Mouse (Mus musculus) stomach, embryonic 14.5 days (tissue): ENCODE results near the gene Pabpn1. TPM values are rescaled to one million over a fixed set of nuclear protein-coding genes. Genes with fewer than 3 reads are reported as not detected.

Source experiments
- ATAC-seq: fragments of 200-750 bp; cut with Nextera tagmentation; 2 replicates; pipeline ENCODE4 v1.8.0; 2017; ENCODE audit warnings: low read depth, moderate TSS enrichment; ENCODE audit not compliant: insufficient number of reproducible peaks, insufficient read depth, low FRiP score
- H3K27ac ChIP-seq: fragments of 300-500 bp; sonication (generic); 2 replicates; pipeline ENCODE4 v1.5.1; 2014; ENCODE audit warnings: mild to moderate bottlenecking, low read length, moderate library complexity, mixed read lengths
- H3K27me3 ChIP-seq: fragments of 300-500 bp; sonication (generic); 2 replicates; pipeline ENCODE4 v1.6.1; 2014; ENCODE audit warnings: low read length, control low read depth, mixed read lengths; ENCODE audit not compliant: control insufficient read depth, insufficient read depth
- H3K36me3 ChIP-seq: fragments of 300-500 bp; sonication (generic); 2 replicates; pipeline ENCODE4 v1.6.1; 2014; ENCODE audit warnings: mild to moderate bottlenecking, control low read depth, low read length, moderate library complexity, mixed read lengths; ENCODE audit not compliant: control insufficient read depth, insufficient read depth
- H3K4me1 ChIP-seq: fragments of 300-500 bp; sonication (generic); 2 replicates; pipeline ENCODE4 v1.6.1; 2014; ENCODE audit warnings: low read length, control low read depth, mixed read lengths; ENCODE audit not compliant: control insufficient read depth, insufficient read depth
- H3K4me2 ChIP-seq: fragments of 300-500 bp; sonication (generic); replicated peaks from 2 replicates; pipeline ENCODE4 v1.6.1; 2014; ENCODE audit warnings: low read depth, low read length, control low read depth
- H3K4me3 ChIP-seq: fragments of 300-500 bp; sonication (generic); 2 replicates; pipeline ENCODE4 v1.5.1; 2014; ENCODE audit warnings: low read depth, low read length, control low read depth
- H3K9ac ChIP-seq: fragments of 300-500 bp; sonication (generic); replicated peaks from 2 replicates; pipeline ENCODE4 v1.6.1; 2014; ENCODE audit warnings: low read depth, mild to moderate bottlenecking, control low read depth, low read length, moderate library complexity, mixed read lengths
- H3K9me3 ChIP-seq: fragments of 300-500 bp; sonication (generic); 2 replicates; pipeline ENCODE4 v1.6.1; 2016; ENCODE audit warnings: low read depth, low read length, control low read depth; ENCODE audit not compliant: control insufficient read depth
- WGBS: fragments of 180-500 bp; shearing (Covaris S2); extraction: QIAGEN DNeasy Blood & Tissue Kit; methylation state at CpG from one replicate; pipeline ENCODE4 v1.1.7; 2014; 5-methylcytosine and 5-hydroxymethylcytosine counted together
- polyA plus RNA-seq: library from polyadenylated mRNA; unstranded; fragments of >200 nt; fragmentation: Nextera tagmentation; extraction: Ambion mirVana; gene quantifications from 2 replicates; pipeline ENCODE4 v1.2.1, GENCODE M21; 2014

The Pabpn1 gene
- polyA plus RNA-seq, 1 experiment from 2014 or later: 136 TPM

- WGBS: 65% methylated on average over 5 of the region's 5 CpGs
- H3K4me1 ChIP-seq: no peaks in the 10 kb centered on the region; the same call in 1 of the 2 replicates
- H3K27me3 ChIP-seq: no peaks in the 10 kb centered on the region
- no peaks in the 10 kb centered on the region for H3K9me3 ChIP-seq
- no peak overlapping the region for H3K9ac ChIP-seq
- no peak overlapping the region for H3K4me3 ChIP-seq
- H3K36me3 ChIP-seq: no peaks in the 10 kb centered on the region
- no peak overlapping the region for H3K27ac ChIP-seq
- no peak for ATAC-seq
- no peak overlapping the region for H3K4me2 ChIP-seq
Observed at GRCm38 (mm10) chr14:54865626-54866025, 26.7 kb upstream of the Pabpn1 start.

GRCm38 (mm10) chr14:54866268-54866667 is 26.0 kb upstream of the Pabpn1 start:
- H3K27ac ChIP-seq: no peak overlapping the region
- H3K27me3 ChIP-seq: no peaks in the 10 kb centered on the region
- H3K9me3 ChIP-seq: no peaks in the 10 kb centered on the region
- no peak for ATAC-seq
- H3K36me3 ChIP-seq: no peaks in the 10 kb centered on the region
- WGBS: 50% methylated on average over 3 of the region's 3 CpGs
- no peaks in the 10 kb centered on the region; the same call in 1 of the 2 replicates for H3K4me1 ChIP-seq
- H3K4me2 ChIP-seq: no peak overlapping the region
- no peak overlapping the region for H3K4me3 ChIP-seq
- H3K9ac ChIP-seq: no peak overlapping the region

GRCm38 (mm10) chr14:54866936-54867335 is 25.4 kb upstream of the Pabpn1 start:
- Histone ChIP-seq H3K9me3 (no peaks in the 10 kb centered on the region), H3K4me3 (no peak overlapping the region), H3K27ac (no peak overlapping the region), H3K27me3 (no peaks in the 10 kb centered on the region), H3K36me3 (no peaks in the 10 kb centered on the region), H3K4me2 (no peak overlapping the region), H3K9ac (no peak overlapping the region), H3K4me1 (no peaks in the 10 kb centered on the region; the same call in 1 of the 2 replicates)
- no peak for ATAC-seq
- WGBS: 61% methylated on average over 5 of the region's 5 CpGs

GRCm38 (mm10) chr14:54868026-54868425 is 24.3 kb upstream of the Pabpn1 start:
- Histone ChIP-seq H3K4me1 (no peaks in the 10 kb centered on the region; the same call in 1 of the 2 replicates), H3K4me3 (no peak overlapping the region), H3K4me2 (no peak overlapping the region), H3K9me3 (no peaks in the 10 kb centered on the region), H3K36me3 (no peaks in the 10 kb centered on the region), H3K9ac (no peak overlapping the region), H3K27ac (no peak overlapping the region), H3K27me3 (no peaks in the 10 kb centered on the region)
- ATAC-seq: no peak
- 87% methylated on average over 4 of the region's 4 CpGs for WGBS

DNA sequence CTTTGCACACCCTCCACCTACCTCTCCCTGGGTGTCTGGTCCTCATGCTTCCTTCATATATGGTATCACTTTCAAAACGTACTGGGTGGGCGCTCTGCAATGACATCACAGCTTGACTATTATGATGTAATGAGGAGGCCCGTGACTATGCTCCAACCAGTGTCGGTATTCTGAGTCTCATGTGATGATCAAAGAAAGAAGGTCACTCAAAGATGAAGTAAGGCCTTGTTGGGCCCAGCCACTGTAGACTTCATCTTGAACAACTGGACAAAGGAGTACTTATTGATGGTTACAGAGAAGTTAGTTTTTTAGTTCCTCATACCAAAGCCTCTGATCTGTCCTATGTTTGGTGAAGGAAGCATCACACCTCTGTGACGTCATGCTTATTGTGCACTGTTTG is 21.4 kb upstream of the Pabpn1 start, which contains the start of gene Homez:
Homez (minus strand) TSS at position 101 of the 400 bp plus-strand sequence.
- no peak within 1 kb of the TSS for H3K4me2 ChIP-seq
- 82% methylated on average over 5 of the region's 5 CpGs for WGBS
- H3K27me3 ChIP-seq: no peaks in the 10 kb centered on the region
- no peaks in the 10 kb centered on the region for H3K4me1 ChIP-seq
- H3K9me3 ChIP-seq: no peaks in the 10 kb centered on the region
- no peaks in the 10 kb centered on the region; the same call in 1 of the 2 replicates for H3K36me3 ChIP-seq
- no peak within 1 kb of the TSS for H3K27ac ChIP-seq
- H3K4me3 ChIP-seq: no peak within 1 kb of the TSS
- no peak within 1 kb of the TSS for H3K9ac ChIP-seq
- no peak for ATAC-seq

GRCm38 (mm10) chr14:54874165-54874564 is 18.1 kb upstream of the Pabpn1 start:
- no peaks in the 10 kb centered on the region for H3K27me3 ChIP-seq
- WGBS: 88% methylated on average over 3 of the region's 3 CpGs
- H3K9ac ChIP-seq: no peak overlapping the region
- ATAC-seq: no peak
- H3K4me3 ChIP-seq: no peak overlapping the region
- no peak overlapping the region for H3K27ac ChIP-seq
- no peaks in the 10 kb centered on the region; the same call in 1 of the 2 replicates for H3K36me3 ChIP-seq
- peaks cover 5% of the 10 kb centered on the region; the same call in 1 of the 2 replicates for H3K4me1 ChIP-seq
- H3K4me2 ChIP-seq: no peak overlapping the region
- no peaks in the 10 kb centered on the region for H3K9me3 ChIP-seq

DNA sequence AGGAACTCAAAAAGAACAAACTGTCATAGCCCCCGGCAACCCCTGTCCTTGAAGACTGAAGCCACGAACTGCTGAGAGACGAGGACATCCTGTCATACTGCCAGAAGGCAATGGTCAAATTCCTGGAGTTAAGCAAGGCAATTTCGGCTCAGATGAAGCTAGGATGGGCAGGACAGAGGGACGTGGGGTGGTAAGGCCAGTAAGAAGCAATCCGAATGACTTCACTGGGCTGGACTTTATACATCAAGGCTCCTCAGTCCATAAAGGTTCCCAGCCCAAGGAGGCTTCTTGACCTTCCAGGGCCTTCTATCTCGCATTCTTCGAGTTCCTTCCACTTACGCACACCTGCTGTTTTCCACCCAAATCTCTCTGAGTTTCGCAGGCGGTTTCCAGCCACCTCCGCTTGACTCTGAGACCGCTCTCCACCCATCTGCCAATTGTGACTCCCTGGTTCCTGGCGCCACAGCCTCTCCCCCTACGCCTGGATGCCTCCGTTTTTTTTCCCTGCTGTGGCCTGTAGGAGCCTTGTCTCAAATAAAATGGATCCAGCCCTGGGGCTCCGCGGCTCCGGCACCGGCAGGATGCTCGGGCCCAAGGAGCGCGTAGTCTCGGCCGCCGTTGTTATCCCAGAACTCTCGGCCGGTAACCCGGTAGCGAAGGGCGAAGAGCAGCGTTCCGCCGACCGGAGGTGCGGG is 16.3 kb upstream of the Pabpn1 start:
- Histone ChIP-seq H3K4me3 (peak overlapping the region; percentile 71), H3K4me2 (peak overlapping the region; percentile 96), H3K9me3 (no peaks in the 10 kb centered on the region), H3K4me1 (peaks cover 5% of the 10 kb centered on the region; the same call in 1 of the 2 replicates), H3K9ac (peak overlapping the region; percentile 57), H3K27ac (peak overlapping the region; percentile 80; the same call in 1 of the 2 replicates), H3K36me3 (no peaks in the 10 kb centered on the region; the same call in 1 of the 2 replicates), H3K27me3 (no peaks in the 10 kb centered on the region)
- peak; percentile 34; the same call in 1 of the 2 replicates for ATAC-seq
- WGBS: 3% methylated on average over 36 of the region's 36 CpGs

DNA sequence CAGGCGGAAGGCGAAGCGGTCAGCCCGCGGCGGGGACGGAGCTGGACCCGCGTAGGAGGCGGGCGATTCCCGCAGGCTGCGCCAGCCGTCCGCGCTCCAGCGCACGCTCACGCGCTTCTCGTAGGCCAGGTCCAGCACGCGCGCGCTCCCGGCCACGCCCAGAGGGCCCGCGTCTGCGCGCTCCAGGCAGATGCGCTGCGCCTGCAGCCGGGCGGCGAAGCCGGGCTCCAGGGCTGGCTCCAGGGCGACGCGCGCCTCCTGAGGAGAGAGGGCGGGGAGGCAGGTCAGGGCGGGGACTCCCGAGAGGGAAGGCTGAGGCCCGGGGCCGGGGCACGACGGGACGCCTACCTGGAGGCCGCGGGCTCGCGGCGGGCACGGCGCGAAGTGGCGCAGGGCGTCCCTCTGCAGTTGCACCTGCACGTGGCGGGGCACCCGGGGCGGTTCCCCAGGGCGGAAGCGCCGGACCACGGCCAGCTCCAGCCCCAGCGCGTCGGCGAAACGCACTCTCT is 15.7 kb upstream of the Pabpn1 start:
- no peaks in the 10 kb centered on the region; the same call in 1 of the 2 replicates for H3K36me3 ChIP-seq

More for the DNA sequence above, 15.7 kb upstream of the Pabpn1 start:
- Histone ChIP-seq H3K27ac (peak overlapping the region; percentile 80; the same call in 1 of the 2 replicates), H3K9me3 (no peaks in the 10 kb centered on the region), H3K27me3 (no peaks in the 10 kb centered on the region), H3K9ac (peak overlapping the region; percentile 57), H3K4me1 (peaks cover 5% of the 10 kb centered on the region; the same call in 1 of the 2 replicates), H3K4me2 (peak overlapping the region; percentile 96), H3K4me3 (peak overlapping the region; percentile 71)
- under 1% methylated on average over 60 of the region's 72 CpGs for WGBS
- peak; percentile 87 for ATAC-seq
